Mouse (Mus musculus) lung, postnatal 0 days (tissue): ENCODE measurements around the gene Raver1.

Experiments
- CTCF ChIP-seq: IDR thresholded peaks from 2 replicates; pipeline ENCODE4 v1.5.1; 2016; ENCODE audit warnings: antibody characterized with exemption, mild to moderate bottlenecking
- EP300 ChIP-seq: IDR thresholded peaks from 2 replicates; pipeline ENCODE4 v1.6.1; 2016; ENCODE audit warnings: antibody characterized with exemption, mild to moderate bottlenecking, control low read depth

DNA sequence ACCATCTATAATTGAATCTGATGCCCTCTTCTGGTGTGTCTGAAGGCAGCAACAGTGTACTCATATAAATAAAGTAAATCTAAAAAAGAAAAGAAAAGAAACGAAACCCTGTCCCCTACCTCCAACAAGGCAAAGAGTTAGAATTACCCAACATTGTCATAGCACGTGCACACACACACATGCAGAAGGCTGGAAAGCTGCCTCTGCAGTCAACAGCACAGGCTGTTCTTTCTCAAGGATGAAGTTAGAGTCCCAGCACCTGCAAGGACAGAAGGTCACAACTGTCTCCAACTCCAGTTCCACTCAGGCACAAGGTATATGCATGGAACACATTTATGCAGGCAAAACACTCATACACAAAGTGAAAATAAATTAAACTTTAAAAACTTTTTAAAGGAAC, 10.3 kb upstream of the Raver1 start:
- TF ChIP-seq CTCF = no peak
- TF ChIP-seq EP300 = no peak
